Mouse (Mus musculus) kidney, postnatal 0 days (tissue): ENCODE data around the gene Ptpn14. TPM values are rescaled to one million over a fixed set of nuclear protein-coding genes. Genes with fewer than 3 reads are reported as not detected.

ENCODE experiments used
- ATAC-seq: fragments of 200-750 bp; cut with Nextera tagmentation; replicated peaks from 2 replicates; pipeline ENCODE4 v1.8.0; 2017; ENCODE audit warnings: low read depth, moderate number of reproducible peaks, moderate TSS enrichment, moderate library complexity; ENCODE audit not compliant: low FRiP score
- DNase-seq: peaks from one replicate; pipeline ENCODE4 v3.0.0-alpha.2; 2016; ENCODE audit warnings: low spot score
- H3K27ac ChIP-seq: fragments of 300-500 bp; sonication (generic); 2 replicates; pipeline ENCODE4 v1.5.1; 2014; ENCODE audit warnings: mild to moderate bottlenecking
- H3K27me3 ChIP-seq: fragments of 300-500 bp; sonication (generic); 2 replicates; pipeline ENCODE4 v1.6.1; 2014; ENCODE audit warnings: low read length, mixed read lengths; ENCODE audit not compliant: insufficient read depth
- H3K36me3 ChIP-seq: fragments of 300-500 bp; sonication (generic); 2 replicates; pipeline ENCODE4 v1.6.1; 2014; ENCODE audit warnings: low read length, mixed read lengths; ENCODE audit not compliant: insufficient read depth
- H3K4me1 ChIP-seq: fragments of 300-500 bp; sonication (generic); replicated peaks from 2 replicates; pipeline ENCODE4 v1.6.1; 2014; ENCODE audit warnings: antibody characterized with exemption, low read length, mixed read lengths; ENCODE audit not compliant: insufficient read depth
- H3K4me2 ChIP-seq: fragments of 300-500 bp; sonication (generic); 2 replicates; pipeline ENCODE4 v1.6.1; 2014; ENCODE audit warnings: mild to moderate bottlenecking, low read length, moderate library complexity, mixed read lengths
- H3K4me3 ChIP-seq: fragments of 300-500 bp; sonication (generic); replicated peaks from 2 replicates; pipeline ENCODE4 v1.5.1; 2014; ENCODE audit warnings: low read depth, low read length
- H3K9ac ChIP-seq: fragments of 300-500 bp; sonication (generic); 2 replicates; pipeline ENCODE4 v1.6.1; 2014; ENCODE audit warnings: low read depth, low read length
- H3K9me3 ChIP-seq: fragments of 300-500 bp; sonication (generic); replicated peaks from 2 replicates; pipeline ENCODE4 v1.6.1; 2016; ENCODE audit warnings: low read length, inconsistent platforms, mixed read lengths
- CTCF ChIP-seq: IDR thresholded peaks from 2 replicates; pipeline ENCODE4 v1.5.1; 2016; ENCODE audit warnings: antibody characterized with exemption, low read depth, mild to moderate bottlenecking, moderate library complexity
- WGBS: fragments of 180-500 bp; shearing (Covaris S2); extraction: QIAGEN DNeasy Blood & Tissue Kit; methylation state at CpG from one replicate; pipeline ENCODE4 v1.1.7; 2014; 5-methylcytosine and 5-hydroxymethylcytosine counted together
- polyA plus RNA-seq: library from polyadenylated mRNA; unstranded; fragments of >200 nt; fragmentation: Nextera tagmentation; extraction: Ambion mirVana; gene quantifications from 2 replicates; pipeline ENCODE4 v1.2.1, GENCODE M21; 2015

Ptpn14 gene
- polyA plus RNA-seq, 1 experiment from 2014 or later, result 11.1 TPM

GRCm38 (mm10) chr1:189817810-189818209, 89.7 kb downstream of the Ptpn14 start:
- Histone ChIP-seq H3K36me3 (0 out of 2 replicates have a peak, but pooled peaks cover 4% of the 10 kb centered on the region), H3K9ac (no peak overlapping the region), H3K4me2 (no peak overlapping the region), H3K4me3 (no peak overlapping the region), H3K4me1 (peaks cover 9% of the 10 kb centered on the region), H3K9me3 (no peaks in the 10 kb centered on the region), H3K27me3 (no peaks in the 10 kb centered on the region), H3K27ac (peak overlapping the region; percentile 44; the same call in 1 of the 2 replicates)
- TF ChIP-seq CTCF, result no peak
- no peak for ATAC-seq
- WGBS, result 40% methylated on average over 9 of the region's 9 CpGs
- peak; percentile 58 for DNase-seq

GRCm38 (mm10) chr1:189820111-189820510, 92.0 kb downstream of the Ptpn14 start:
- Histone ChIP-seq H3K36me3 (0 out of 2 replicates have a peak, but pooled peaks cover 6% of the 10 kb centered on the region), H3K9ac (no peak overlapping the region), H3K4me3 (no peak overlapping the region), H3K4me1 (peaks cover 9% of the 10 kb centered on the region), H3K27ac (no peak overlapping the region), H3K27me3 (no peaks in the 10 kb centered on the region), H3K4me2 (no peak overlapping the region), H3K9me3 (no peaks in the 10 kb centered on the region)
- ATAC-seq, result no peak
- 52% methylated on average over 5 of the region's 5 CpGs for WGBS
- TF ChIP-seq CTCF, result no peak
- DNase-seq, result no peak

GRCm38 (mm10) chr1:189824436-189824835, 96.4 kb downstream of the Ptpn14 start:
- Histone ChIP-seq H3K27me3 (no peaks in the 10 kb centered on the region), H3K4me3 (no peak overlapping the region), H3K9ac (no peak overlapping the region), H3K4me2 (no peak overlapping the region), H3K9me3 (no peaks in the 10 kb centered on the region), H3K4me1 (peaks cover 6% of the 10 kb centered on the region; the same call in 1 of the 2 replicates), H3K36me3 (peaks cover 29% of the 10 kb centered on the region; the same call in 1 of the 2 replicates), H3K27ac (no peak overlapping the region)
- DNase-seq (no peak), ATAC-seq (no peak)
- no peak for TF ChIP-seq CTCF
- WGBS, result 68% methylated on average over 5 of the region's 5 CpGs

- no peak overlapping the region for H3K27ac ChIP-seq
- no peak; the same call in 1 of the 2 replicates for ATAC-seq
Observed at GRCm38 (mm10) chr1:189830391-189830790, 102.3 kb downstream of the Ptpn14 start.

DNA sequence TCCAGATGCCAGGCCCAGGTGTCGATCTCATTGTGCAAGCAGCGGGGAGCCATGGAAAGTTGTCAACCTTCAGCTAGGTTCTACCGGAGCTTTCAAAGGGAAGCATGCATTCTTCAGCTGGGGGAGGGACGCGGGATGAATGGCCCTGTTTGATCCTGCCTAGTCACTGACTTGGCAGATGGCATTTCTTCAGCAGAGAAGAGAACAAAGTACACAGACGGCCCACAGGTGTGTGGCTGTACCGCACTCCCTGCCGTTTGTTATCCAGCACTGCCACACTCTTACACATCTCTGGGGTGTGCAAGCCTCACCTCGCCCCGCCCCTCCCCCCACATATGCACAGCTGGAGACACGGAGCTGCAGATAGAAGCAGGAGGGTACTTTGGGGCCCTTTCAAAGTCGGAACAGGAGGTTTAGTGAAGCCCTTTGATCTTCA, 102.7 kb downstream of the Ptpn14 start:
- H3K36me3 ChIP-seq, result peaks cover 39% of the 10 kb centered on the region
- no peak for TF ChIP-seq CTCF
- no peak overlapping the region for H3K27ac ChIP-seq
- no peak overlapping the region for H3K9ac ChIP-seq
- H3K9me3 ChIP-seq, result no peaks in the 10 kb centered on the region
- no peak overlapping the region for H3K4me2 ChIP-seq
- H3K4me1 ChIP-seq, result peaks cover 3% of the 10 kb centered on the region; the same call in 1 of the 2 replicates
- DNase-seq (no peak), ATAC-seq (peak; percentile 41; the same call in 1 of the 2 replicates)
- 16% methylated on average over 12 of the region's 12 CpGs for WGBS
- H3K27me3 ChIP-seq, result no peaks in the 10 kb centered on the region
- H3K4me3 ChIP-seq, result no peak overlapping the region

More at GRCm38 (mm10) chr1:189830391-189830790, 102.3 kb downstream of the Ptpn14 start:
- Histone ChIP-seq H3K9me3 (no peaks in the 10 kb centered on the region), H3K36me3 (peaks cover 42% of the 10 kb centered on the region), H3K9ac (no peak overlapping the region), H3K4me1 (peaks cover 3% of the 10 kb centered on the region; the same call in 1 of the 2 replicates), H3K27me3 (no peaks in the 10 kb centered on the region), H3K4me3 (no peak overlapping the region), H3K4me2 (no peak overlapping the region)
- WGBS, result 41% methylated on average over 4 of the region's 4 CpGs
- TF ChIP-seq CTCF, result no peak
- DNase-seq, result no peak

- H3K4me2 ChIP-seq, result no peak overlapping the region
- no peak for TF ChIP-seq CTCF
- no peaks in the 10 kb centered on the region for H3K9me3 ChIP-seq
- H3K36me3 ChIP-seq, result peaks cover 29% of the 10 kb centered on the region
- WGBS, result 58% methylated on average over 7 of the region's 7 CpGs
- H3K9ac ChIP-seq, result no peak overlapping the region
- ATAC-seq (no peak), DNase-seq (no peak)
- no peaks in the 10 kb centered on the region for H3K27me3 ChIP-seq
- no peak overlapping the region for H3K4me3 ChIP-seq
- no peak overlapping the region for H3K27ac ChIP-seq
- H3K4me1 ChIP-seq, result peaks cover 3% of the 10 kb centered on the region; the same call in 1 of the 2 replicates
Observed at GRCm38 (mm10) chr1:189833351-189833750, 105.3 kb downstream of the Ptpn14 start.

DNA sequence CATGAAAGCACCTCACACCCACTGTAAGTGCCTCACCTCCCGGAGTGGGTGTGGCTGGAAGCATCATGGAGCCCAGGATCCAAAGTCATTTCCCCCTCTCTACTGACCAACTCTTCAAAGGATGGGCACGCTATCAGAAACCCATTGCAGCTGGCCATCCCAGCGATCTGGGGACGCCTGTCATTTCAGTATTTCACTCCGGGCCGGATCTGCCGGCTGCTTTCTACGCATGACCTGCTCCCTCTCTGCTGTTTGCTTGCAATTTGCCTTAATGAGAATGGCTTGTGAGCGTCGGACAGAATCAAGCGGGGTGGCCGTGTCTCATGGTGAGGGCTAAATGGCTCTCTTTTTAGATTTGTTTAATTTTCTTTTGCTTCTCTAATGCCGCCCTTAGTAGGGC, 106.1 kb downstream of the Ptpn14 start:
- H3K4me1 ChIP-seq, result peaks cover 3% of the 10 kb centered on the region; the same call in 1 of the 2 replicates
- peak; percentile 19 for DNase-seq

More for the DNA sequence above, 106.1 kb downstream of the Ptpn14 start:
- no peak overlapping the region for H3K27ac ChIP-seq
- no peaks in the 10 kb centered on the region for H3K27me3 ChIP-seq
- WGBS, result 33% methylated on average over 13 of the region's 13 CpGs
- H3K36me3 ChIP-seq, result peaks cover 26% of the 10 kb centered on the region
- no peak overlapping the region for H3K9ac ChIP-seq
- H3K9me3 ChIP-seq, result no peaks in the 10 kb centered on the region
- no peak for ATAC-seq
- no peak overlapping the region for H3K4me3 ChIP-seq
- no peak for TF ChIP-seq CTCF
- H3K4me2 ChIP-seq, result no peak overlapping the region
